Mouse (Mus musculus) heart, adult 2 months (tissue): Measurements from ENCODE around the gene Gm20518. TPM values are rescaled to one million over a fixed set of nuclear protein-coding genes. Genes with fewer than 3 reads are reported as not detected.

Experiments
- DNase-seq, 2 experiments: peaks; one replicate each; pipeline ENCODE4 v3.0.0; 2021
- H3K27ac ChIP-seq: fragments of 200-600 bp; 2 replicates; pipeline ENCODE4 v1.8.1; 2022
- H3K27me3 ChIP-seq: fragments of 200-500 bp; 2 replicates; pipeline ENCODE4 v1.6.1; 2012; ENCODE audit warnings: mild to moderate bottlenecking, low read length, inconsistent platforms, mixed read lengths; ENCODE audit not compliant: control insufficient read depth, insufficient read depth
- H3K36me3 ChIP-seq: fragments of 200-500 bp; 2 replicates; pipeline ENCODE4 v1.6.1; 2012; ENCODE audit warnings: low read length, inconsistent platforms; ENCODE audit not compliant: control insufficient read depth, insufficient read depth
- H3K4me1 ChIP-seq: fragments of 200-500 bp; 2 replicates; pipeline ENCODE4 v1.6.1; 2011; ENCODE audit warnings: low read length; ENCODE audit not compliant: control insufficient read depth, insufficient read depth
- H3K4me3 ChIP-seq: fragments of 200-600 bp; 2 replicates; pipeline ENCODE4 v1.8.1; 2022
- H3K79me2 ChIP-seq: fragments of 200-500 bp; replicated peaks from 2 replicates; pipeline ENCODE4 v1.6.1; 2012; ENCODE audit warnings: mild to moderate bottlenecking, inconsistent platforms, low read length, moderate library complexity, mixed read lengths; ENCODE audit not compliant: control insufficient read depth, insufficient read depth
- H3K9ac ChIP-seq: fragments of 200-500 bp; 2 replicates; pipeline ENCODE4 v1.6.1; 2012; ENCODE audit warnings: low read depth, mild to moderate bottlenecking, control low read depth, inconsistent platforms, low read length, mixed read lengths
- CTCF ChIP-seq: fragments of 200-600 bp; IDR thresholded peaks from 2 replicates; pipeline ENCODE4 v1.8.1; 2022; ENCODE audit warnings: antibody characterized with exemption, mild to moderate bottlenecking, moderate library complexity
- EP300 ChIP-seq: fragments of 200-500 bp; IDR thresholded peaks from 2 replicates; pipeline ENCODE4 v1.6.1; 2011; ENCODE audit warnings: low read depth, low read length, control low read depth; ENCODE audit not compliant: insufficient read depth
- POLR2A ChIP-seq: fragments of 200-500 bp; IDR thresholded peaks from 2 replicates; pipeline ENCODE4 v1.6.1; 2011; ENCODE audit warnings: mild to moderate bottlenecking, low read depth, low read length, control low read depth; ENCODE audit not compliant: insufficient read depth
- WGBS: fragments of 180-500 bp; shearing (Covaris S2); methylation state at CpG from one replicate; pipeline ENCODE4 v1.1.7; 2018; 5-methylcytosine and 5-hydroxymethylcytosine counted together
- intact Hi-C: fragments of 180-260 bp; cut with DNase I; formaldehyde crosslinking; loops from one replicate; pipeline ENCODE4 v1.15.1; 2025
- long read RNA-seq: library from polyadenylated mRNA; stranded (forward); transcript quantifications from one replicate; pipeline ENCODE4 v2.0.0, GENCODE M21; 2021
- polyA plus RNA-seq: library from polyadenylated mRNA; depleted of rRNA; stranded (reverse); fragments of >200 nt; gene quantifications from 2 replicates; pipeline ENCODE4 v1.2.3, GENCODE M21; 2012; rRNA removed
- total RNA-seq, 2 experiments: library from RNA; stranded (reverse); gene quantifications; 2 replicates each; pipeline ENCODE4 v1.2.3; 2021

Gm20518 gene
- total RNA-seq (under 1 TPM; 0.20 to 0.31 TPM), polyA plus RNA-seq (0.68 and 1.1 TPM in 2 replicates)
- long read RNA-seq, partial matches to known transcripts = 0 of 1 reads
- long read RNA-seq, other reads (novel, unspliced or antisense) = 1 of 1 reads

DNA sequence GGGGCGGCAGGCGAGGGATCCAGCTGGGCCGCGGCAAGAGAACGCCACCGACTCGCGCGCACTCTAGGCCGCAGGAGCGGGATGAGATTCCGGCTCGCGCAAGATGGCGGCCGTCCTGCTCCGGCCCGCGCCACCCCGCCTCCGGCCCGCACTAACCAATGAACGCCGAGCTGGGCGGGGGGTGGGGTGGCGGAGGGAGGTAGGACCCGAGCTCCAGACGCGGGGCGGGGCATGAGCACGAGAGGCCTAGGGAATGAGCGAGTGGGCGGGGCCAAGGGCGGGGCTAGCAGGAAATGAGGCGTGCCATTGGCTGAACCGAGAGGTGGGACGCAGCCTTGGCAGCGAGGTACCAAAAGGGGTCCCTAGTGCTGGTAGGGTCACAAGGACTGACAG is at the start of gene Gm20518:
Gene Gm20518, minus strand, starts transcription at position 105 of the 393 bp plus-strand sequence.
- H3K27me3 ChIP-seq = no peaks in the 10 kb centered on the region
- peaks cover 8% of the 10 kb centered on the region; the same call in 1 of the 2 replicates for H3K79me2 ChIP-seq
- intact Hi-C loops = no loop called here
- H3K4me3 ChIP-seq = peak within 1 kb of the TSS; percentile 76
- peaks cover 8% of the 10 kb centered on the region for H3K4me1 ChIP-seq
- DNase-seq = peak; percentile 99
- H3K27ac ChIP-seq = peak within 1 kb of the TSS; percentile 98
- H3K36me3 ChIP-seq = peaks cover 3% of the 10 kb centered on the region; the same call in 1 of the 2 replicates
- WGBS = under 1% methylated on average over 38 of the region's 38 CpGs
- H3K9ac ChIP-seq = peak within 1 kb of the TSS; percentile 87
- no peak for TF ChIP-seq EP300
- peak; percentile 84 for TF ChIP-seq POLR2A
- no peak for TF ChIP-seq CTCF

DNA sequence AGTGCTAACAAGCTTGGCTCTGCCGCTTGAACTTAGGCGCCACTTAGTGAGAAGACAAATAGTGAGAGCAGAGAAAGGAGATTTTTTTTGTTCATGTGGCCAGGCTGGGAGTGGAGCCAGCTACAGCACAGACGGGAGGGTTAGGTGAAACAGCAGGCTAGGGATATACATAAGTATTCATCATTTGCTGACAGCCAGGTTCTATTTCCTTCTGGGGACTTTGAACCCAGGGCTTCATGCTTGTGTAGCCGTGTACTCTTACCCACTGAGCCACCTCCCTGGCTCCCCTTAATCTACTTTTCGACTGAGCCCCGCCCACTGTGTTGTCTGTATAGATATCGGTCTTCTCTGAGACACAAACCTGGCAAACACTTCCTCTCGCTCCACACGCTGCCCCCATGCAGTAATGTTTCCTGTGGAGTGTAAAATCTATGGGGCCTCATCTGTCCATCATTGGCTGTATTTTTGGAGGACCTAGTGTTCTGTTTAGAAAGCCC is 47.8 kb upstream of the Gm20518 start:
- TF ChIP-seq CTCF (no peak), EP300 (no peak), POLR2A (no peak)
- H3K79me2 ChIP-seq = no peaks in the 10 kb centered on the region
- no peak overlapping the region for H3K9ac ChIP-seq
- H3K36me3 ChIP-seq = no peaks in the 10 kb centered on the region
- H3K27me3 ChIP-seq = no peaks in the 10 kb centered on the region
- no peak overlapping the region for H3K27ac ChIP-seq
- intact Hi-C loops = loop anchor here (2.0 kb wide), 1 partner anchor 27 kb away; no protein-coding TSS in a partner anchor
- 29% methylated on average over 9 of the region's 9 CpGs for WGBS
- no peak overlapping the region for H3K4me3 ChIP-seq
- no peaks in the 10 kb centered on the region for H3K4me1 ChIP-seq
- no peak for DNase-seq

DNA sequence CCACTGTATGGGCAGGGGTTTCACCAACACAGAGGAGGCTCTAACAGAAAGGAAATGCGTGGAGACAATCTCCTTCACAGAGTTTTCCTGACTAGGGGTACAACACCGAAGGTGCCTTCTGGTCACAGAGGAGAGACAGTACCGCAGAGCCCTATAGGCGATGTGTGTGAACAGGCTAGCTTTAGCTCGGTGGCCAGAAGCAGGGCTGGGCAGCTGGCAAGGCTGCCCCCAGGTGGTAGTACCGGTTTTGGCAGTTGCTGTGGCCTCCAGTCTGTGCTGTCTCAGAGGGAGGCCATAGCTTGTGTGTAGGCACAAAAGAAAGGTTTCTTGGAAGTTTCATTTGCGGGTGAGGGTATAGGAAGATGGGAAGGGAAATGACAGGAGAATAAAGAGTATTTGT is 47.4 kb upstream of the Gm20518 start:
- Histone ChIP-seq H3K36me3 (no peaks in the 10 kb centered on the region), H3K4me1 (no peaks in the 10 kb centered on the region), H3K79me2 (no peaks in the 10 kb centered on the region), H3K4me3 (no peak overlapping the region), H3K27me3 (no peaks in the 10 kb centered on the region), H3K9ac (no peak overlapping the region), H3K27ac (no peak overlapping the region)
- WGBS = 8% methylated on average over 7 of the region's 7 CpGs
- TF ChIP-seq CTCF = peak; percentile 89
- no peak for TF ChIP-seq POLR2A
- intact Hi-C loops = loop anchor here (2.0 kb wide), 1 partner anchor 26 kb away; no protein-coding TSS in a partner anchor
- peak; percentile 63 to 71 for DNase-seq

DNA sequence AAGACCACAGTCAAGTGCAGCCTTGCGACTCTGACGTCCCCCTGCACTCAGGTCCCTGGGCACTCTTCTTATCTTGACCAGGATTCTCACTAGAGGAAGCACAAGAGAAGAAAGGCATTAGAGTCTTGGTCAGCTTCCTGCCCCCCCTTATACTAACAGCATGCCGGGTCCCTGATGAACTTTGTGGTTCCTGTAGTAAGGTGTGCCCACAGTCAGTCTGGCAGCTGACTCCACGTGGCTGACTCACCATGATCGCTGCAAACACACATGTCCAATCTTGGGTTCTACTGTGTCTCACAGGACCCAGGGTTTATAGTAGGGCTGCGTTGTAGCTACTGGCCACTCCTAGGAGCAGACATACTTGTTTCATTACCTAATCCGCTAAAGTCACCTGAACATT is 46.7 kb upstream of the Gm20518 start:
- H3K27me3 ChIP-seq = no peaks in the 10 kb centered on the region
- intact Hi-C loops = loop anchor here (2.0 kb wide), 1 partner anchor 25 kb away; no protein-coding TSS in a partner anchor
- WGBS = 42% methylated on average over 7 of the region's 7 CpGs
- no peak overlapping the region for H3K9ac ChIP-seq
- no peak overlapping the region for H3K4me3 ChIP-seq
- H3K79me2 ChIP-seq = no peaks in the 10 kb centered on the region
- no peak for TF ChIP-seq CTCF
- no peak for TF ChIP-seq EP300
- no peak for TF ChIP-seq POLR2A
- H3K4me1 ChIP-seq = no peaks in the 10 kb centered on the region
- DNase-seq = no peak
- no peaks in the 10 kb centered on the region for H3K36me3 ChIP-seq
- H3K27ac ChIP-seq = no peak overlapping the region

DNA sequence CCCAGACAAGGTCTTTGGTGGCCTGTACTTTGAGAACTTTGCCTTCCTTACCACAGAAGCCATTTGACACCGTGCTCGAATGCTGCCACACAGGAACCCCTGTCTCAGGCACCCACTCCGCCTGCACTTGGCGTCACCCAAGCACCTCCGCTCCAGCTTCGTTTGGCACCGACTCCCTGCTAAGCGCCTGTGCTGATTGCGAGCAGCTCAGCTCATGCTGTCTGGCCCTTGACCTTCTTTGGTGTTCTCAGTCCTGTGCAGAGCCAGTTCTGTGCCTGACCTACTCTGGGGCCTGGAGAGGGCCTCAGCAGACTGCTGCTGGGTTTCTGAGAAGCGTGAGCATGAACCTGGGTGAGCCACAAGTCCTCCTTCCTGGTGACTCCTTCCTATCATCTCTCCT is 45.3 kb upstream of the Gm20518 start:
- no peak for DNase-seq
- TF ChIP-seq POLR2A = no peak
- no peak for TF ChIP-seq CTCF
- WGBS = 61% methylated on average over 10 of the region's 10 CpGs
- intact Hi-C loops = no loop called here
- H3K27me3 ChIP-seq = no peaks in the 10 kb centered on the region
- H3K9ac ChIP-seq = no peak overlapping the region
- no peaks in the 10 kb centered on the region for H3K4me1 ChIP-seq
- no peak overlapping the region for H3K4me3 ChIP-seq
- H3K36me3 ChIP-seq = no peaks in the 10 kb centered on the region
- H3K27ac ChIP-seq = no peak overlapping the region
- H3K79me2 ChIP-seq = no peaks in the 10 kb centered on the region

DNA sequence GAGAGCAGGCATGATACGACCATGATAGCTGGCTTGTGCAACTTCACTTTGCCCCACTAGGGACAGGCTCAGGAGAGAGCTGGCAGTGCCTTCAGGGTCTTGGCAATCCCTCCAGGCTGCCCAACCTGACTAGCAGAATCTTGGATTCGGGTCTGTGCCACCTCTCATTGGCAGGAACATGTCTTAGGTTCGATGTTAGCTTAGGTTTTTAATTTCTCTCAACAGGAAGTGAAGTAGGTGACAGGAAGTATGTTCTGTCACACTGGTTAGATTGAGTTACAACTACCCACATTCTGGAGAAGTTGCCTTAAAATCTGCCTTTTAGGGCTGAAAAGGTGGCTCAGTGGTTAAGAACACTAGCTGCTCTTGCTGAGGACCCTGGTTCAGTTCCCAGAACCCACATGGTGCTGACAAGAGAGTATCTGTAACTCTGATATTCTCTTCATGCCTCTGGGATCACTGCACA is 43.0 kb upstream of the Gm20518 start:
- Histone ChIP-seq H3K36me3 (no peaks in the 10 kb centered on the region), H3K4me3 (no peak overlapping the region), H3K9ac (no peak overlapping the region), H3K27ac (no peak overlapping the region), H3K4me1 (no peaks in the 10 kb centered on the region), H3K27me3 (no peaks in the 10 kb centered on the region), H3K79me2 (no peaks in the 10 kb centered on the region)
- intact Hi-C loops = no loop called here
- WGBS = 36% methylated on average over 3 of the region's 3 CpGs
- DNase-seq = no peak
- TF ChIP-seq POLR2A (no peak), CTCF (no peak), EP300 (no peak)
